Mouse (Mus musculus): ENCODE data around the gene Rab11fip4.

Gene Rab11fip4

GRCm38 (mm10) chr11:79614880-79615279, 23.9 kb downstream of the Rab11fip4 start:
- DNase-seq (ENCODE audit: low spot score): no peak

- no peak for DNase-seq (ENCODE audit: low spot score)
Observed at GRCm38 (mm10) chr11:79615871-79616270, 24.9 kb downstream of the Rab11fip4 start.

- no peak for DNase-seq (ENCODE audit: low spot score)
Observed at GRCm38 (mm10) chr11:79617991-79618390, 27.0 kb downstream of the Rab11fip4 start.

- no peak for DNase-seq (ENCODE audit: low spot score)
Observed at GRCm38 (mm10) chr11:79623029-79623428, 32.0 kb downstream of the Rab11fip4 start.

- DNase-seq (ENCODE audit: low spot score): no peak
Observed at GRCm38 (mm10) chr11:79624801-79625302, 33.8 kb downstream of the Rab11fip4 start.

GRCm38 (mm10) chr11:79628716-79629115, 37.7 kb downstream of the Rab11fip4 start:
- DNase-seq (ENCODE audit: low spot score): no peak

GRCm38 (mm10) chr11:79629752-79630374, 38.9 kb downstream of the Rab11fip4 start:
- no peak for DNase-seq (ENCODE audit: low spot score)

GRCm38 (mm10) chr11:79630521-79630920, 39.5 kb downstream of the Rab11fip4 start:
- no peak for DNase-seq (ENCODE audit: low spot score)

- no peak for DNase-seq (ENCODE audit: low spot score)
Observed at GRCm38 (mm10) chr11:79633366-79633765, 42.4 kb downstream of the Rab11fip4 start.

GRCm38 (mm10) chr11:79635661-79636449, 44.8 kb downstream of the Rab11fip4 start:
- no peak for DNase-seq (ENCODE audit: low spot score)

GRCm38 (mm10) chr11:79636481-79636880, 45.5 kb downstream of the Rab11fip4 start:
- DNase-seq (ENCODE audit: low spot score): no peak

- DNase-seq (ENCODE audit: low spot score): no peak
Observed at GRCm38 (mm10) chr11:79638691-79639090, 47.7 kb downstream of the Rab11fip4 start.

GRCm38 (mm10) chr11:79640940-79641733, 50.1 kb downstream of the Rab11fip4 start:
- DNase-seq (ENCODE audit: low spot score): no peak

- no peak for DNase-seq (ENCODE audit: low spot score)
Observed at GRCm38 (mm10) chr11:79643730-79644129, 52.7 kb downstream of the Rab11fip4 start.

GRCm38 (mm10) chr11:79644717-79645191, 53.7 kb downstream of the Rab11fip4 start:
- DNase-seq (ENCODE audit: low spot score): no peak

GRCm38 (mm10) chr11:79646026-79646425, 55.0 kb downstream of the Rab11fip4 start:
- no peak for DNase-seq (ENCODE audit: low spot score)

GRCm38 (mm10) chr11:79646467-79647070, 55.6 kb downstream of the Rab11fip4 start:
- no peak for DNase-seq (ENCODE audit: low spot score)

- no peak for DNase-seq (ENCODE audit: low spot score)
Observed at GRCm38 (mm10) chr11:79647071-79647501, 56.1 kb downstream of the Rab11fip4 start.

- no peak for DNase-seq (ENCODE audit: low spot score)
Observed at GRCm38 (mm10) chr11:79650359-79650835, 59.4 kb downstream of the Rab11fip4 start.

- DNase-seq (ENCODE audit: low spot score): no peak
Observed at GRCm38 (mm10) chr11:79652257-79652656, 61.2 kb downstream of the Rab11fip4 start.

- no peak for DNase-seq (ENCODE audit: low spot score)
Observed at GRCm38 (mm10) chr11:79652921-79653575, 62.0 kb downstream of the Rab11fip4 start.
